Comparison of ENCODE assay signal across 8 mouse cellular contexts in the genomic region with DNA sequence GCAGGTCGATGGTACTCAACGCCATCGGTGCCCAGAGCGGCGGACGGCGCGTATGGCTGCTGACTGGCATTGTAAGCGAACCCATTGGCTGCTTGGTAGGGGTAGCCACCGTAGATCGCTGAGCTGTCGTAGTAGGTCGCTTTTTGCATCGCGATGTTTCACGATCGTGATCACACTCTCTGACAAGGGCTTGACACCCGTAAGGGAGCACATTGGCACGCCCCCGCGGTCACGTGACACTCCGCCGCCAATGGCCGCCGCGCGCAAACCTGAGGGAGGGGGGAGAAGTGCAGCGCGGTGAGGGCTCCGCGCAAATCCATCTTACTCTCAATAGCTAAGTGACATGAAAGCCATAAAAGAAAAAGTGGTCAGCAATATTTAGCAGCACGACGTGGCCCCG. TPM values are rescaled to one million over a fixed set of nuclear protein-coding genes. Genes with fewer than 3 reads are reported as not detected.
DNase-seq lines count a peak whose midpoint lies in the region; ATAC-seq and TF ChIP-seq lines count a peak whose summit lies in the region.

No protein-coding gene starts in this region.

- DNase-seq in left cerebral cortex, postnatal 4 days = peak; percentile 57
- no peak for DNase-seq in left cerebral cortex, adult 2 months (ENCODE audit: extremely low spot score in 1 of 2, low spot score in 2 of 2)
- peak; percentile 94 for DNase-seq in hindbrain, embryonic 10.5 days (ENCODE audit: low spot score)
- no peak for DNase-seq in cerebellum, adult 11-12 months
- DNase-seq in layer of hippocampus, adult 18-20 months (ENCODE audit: low spot score in 2 of 2) = no peak

- H3K4me2 ChIP-seq in limb, embryonic 13.5 days (replicated peaks) = peak overlapping the region; percentile 69
- H3K4me2 ChIP-seq in midbrain, embryonic 15.5 days = peak overlapping the region; percentile 29; the same call in 1 of the 2 replicates

- peak overlapping the region; percentile 54 for H3K9ac ChIP-seq in limb, embryonic 13.5 days
- no peak overlapping the region for H3K9ac ChIP-seq in midbrain, embryonic 15.5 days

- TF ChIP-seq CTCF in left cerebral cortex, adult 2 months (IDR thresholded peaks at IDR 0.05) = no peak
- no peak for TF ChIP-seq CTCF in embryonic fibroblast, embryonic 13.5 days (IDR thresholded peaks at IDR 0.05; ENCODE audit: borderline replicate concordance, insufficient read depth, low read length)

- peaks cover 100% of the 10 kb centered on the region for H3K27me3 ChIP-seq in hindbrain, embryonic 10.5 days (ENCODE audit: insufficient read depth, poor library complexity, severe bottlenecking)
- H3K27me3 ChIP-seq in limb, embryonic 13.5 days = peaks cover 64% of the 10 kb centered on the region
- H3K27me3 ChIP-seq in midbrain, embryonic 15.5 days (replicated peaks) = peaks cover 87% of the 10 kb centered on the region

- H3K9me3 ChIP-seq in hindbrain, embryonic 10.5 days = no peaks in the 10 kb centered on the region
- no peaks in the 10 kb centered on the region for H3K9me3 ChIP-seq in limb, embryonic 13.5 days
- no peaks in the 10 kb centered on the region for H3K9me3 ChIP-seq in midbrain, embryonic 15.5 days

- intact Hi-C loops in left cerebral cortex, postnatal 4 days (cut with DNase I) = no loop called here
- intact Hi-C loops in left cerebral cortex, adult 2 months (cut with DNase I) = no loop called here

- WGBS in hindbrain, embryonic 10.5 days = under 1% methylated on average over 35 of the region's 35 CpGs
- 1% methylated on average over 35 of the region's 35 CpGs for WGBS in limb, embryonic 13.5 days
- under 1% methylated on average over 34 of the region's 35 CpGs for WGBS in midbrain, embryonic 15.5 days

- peaks cover 8% of the 10 kb centered on the region for H3K4me1 ChIP-seq in embryonic fibroblast, embryonic 13.5 days (ENCODE audit: control insufficient read depth, insufficient read depth, low read length)
- peaks cover 44% of the 10 kb centered on the region for H3K4me1 ChIP-seq in hindbrain, embryonic 10.5 days (replicated peaks)
- peaks cover 77% of the 10 kb centered on the region for H3K4me1 ChIP-seq in limb, embryonic 13.5 days
- peaks cover 6% of the 10 kb centered on the region for H3K4me1 ChIP-seq in midbrain, embryonic 15.5 days

- H3K36me3 ChIP-seq in hindbrain, embryonic 10.5 days = no peaks in the 10 kb centered on the region
- H3K36me3 ChIP-seq in limb, embryonic 13.5 days = peaks cover 18% of the 10 kb centered on the region
- no peaks in the 10 kb centered on the region for H3K36me3 ChIP-seq in midbrain, embryonic 15.5 days (replicated peaks)

- TF ChIP-seq POLR2A in embryonic fibroblast, embryonic 13.5 days (IDR thresholded peaks at IDR 0.05; ENCODE audit: low read depth, low read length) = peak; percentile 55

- peak; percentile 64 for ATAC-seq in limb, embryonic 13.5 days (ENCODE audit: low FRiP score, low read depth)
- ATAC-seq in midbrain, embryonic 15.5 days (replicated peaks) = no peak

- H3K27ac ChIP-seq in left cerebral cortex, adult 2 months = no peak overlapping the region
- peak overlapping the region; percentile 90; the same call in 1 of the 2 replicates for H3K27ac ChIP-seq in embryonic fibroblast, embryonic 13.5 days (ENCODE audit: insufficient read depth, low read length)
- peak overlapping the region; percentile 95 for H3K27ac ChIP-seq in hindbrain, embryonic 10.5 days
- peak overlapping the region; percentile 61; the same call in 1 of the 2 replicates for H3K27ac ChIP-seq in limb, embryonic 13.5 days
- no peak overlapping the region for H3K27ac ChIP-seq in midbrain, embryonic 15.5 days

- H3K4me3 ChIP-seq in left cerebral cortex, adult 2 months = no peak overlapping the region
- H3K4me3 ChIP-seq in embryonic fibroblast, embryonic 13.5 days (ENCODE audit: insufficient read depth, low read length) = peak overlapping the region; percentile 20
- H3K4me3 ChIP-seq in hindbrain, embryonic 10.5 days = peak overlapping the region; percentile 81
- peak overlapping the region; percentile 41 for H3K4me3 ChIP-seq in limb, embryonic 13.5 days
- H3K4me3 ChIP-seq in midbrain, embryonic 15.5 days = no peak overlapping the region

RNA-seq across cellular contexts. Expression of a gene that starts 4.8 kb away (rescaled TPM):
- total RNA-seq in left cerebral cortex, postnatal 4 days (2021) = not detected
- total RNA-seq in left cerebral cortex, adult 2 months (2021) = not detected
- polyA plus RNA-seq in embryonic fibroblast, embryonic 13.5 days (2011; ENCODE audit: insufficient read length, low read depth, missing spikeins) = 0.23 TPM in 1 of 2 replicates, not detected in the other
- 0.90 and 3.6 TPM in 2 replicates for polyA plus RNA-seq in hindbrain, embryonic 10.5 days (2016; fragmentation: Nextera tagmentation; extraction: Ambion mirVana)
- 0.66 and 0.71 TPM in 2 replicates for polyA plus RNA-seq in limb, embryonic 13.5 days (2015; fragmentation: Nextera tagmentation; extraction: Ambion mirVana)
- not detected in 2 replicates for polyA plus RNA-seq in midbrain, embryonic 15.5 days (2015; fragmentation: Nextera tagmentation; extraction: Ambion mirVana)
- total RNA-seq in layer of hippocampus, adult 18-20 months (2021) = not detected

RNA-seq across cellular contexts. Expression of a gene that starts 7.9 kb away (rescaled TPM):
- not detected for total RNA-seq in left cerebral cortex, postnatal 4 days (2021)
- not detected for total RNA-seq in left cerebral cortex, adult 2 months (2021)
- polyA plus RNA-seq in embryonic fibroblast, embryonic 13.5 days (2011; ENCODE audit: insufficient read length, low read depth, missing spikeins) = 4.3 and 4.8 TPM in 2 replicates
- 31.4 and 56.9 TPM in 2 replicates for polyA plus RNA-seq in hindbrain, embryonic 10.5 days (2016; fragmentation: Nextera tagmentation; extraction: Ambion mirVana)
- 1.5 and 2.5 TPM in 2 replicates for polyA plus RNA-seq in limb, embryonic 13.5 days (2015; fragmentation: Nextera tagmentation; extraction: Ambion mirVana)
- 0.19 and 0.25 TPM in 2 replicates for polyA plus RNA-seq in midbrain, embryonic 15.5 days (2015; fragmentation: Nextera tagmentation; extraction: Ambion mirVana)
- not detected for total RNA-seq in layer of hippocampus, adult 18-20 months (2021)

RNA-seq across cellular contexts. Expression of a gene that starts 14.4 kb away (rescaled TPM):
- not detected for total RNA-seq in left cerebral cortex, postnatal 4 days (2021)
- total RNA-seq in left cerebral cortex, adult 2 months (2021) = not detected
- 2.4 and 3.0 TPM in 2 replicates for polyA plus RNA-seq in embryonic fibroblast, embryonic 13.5 days (2011; ENCODE audit: insufficient read length, low read depth, missing spikeins)
- polyA plus RNA-seq in hindbrain, embryonic 10.5 days (2016; fragmentation: Nextera tagmentation; extraction: Ambion mirVana) = 0.77 and 1.4 TPM in 2 replicates
- polyA plus RNA-seq in limb, embryonic 13.5 days (2015; fragmentation: Nextera tagmentation; extraction: Ambion mirVana) = 1.1 and 1.5 TPM in 2 replicates
- 0.14 TPM in 1 of 2 replicates, not detected in the other for polyA plus RNA-seq in midbrain, embryonic 15.5 days (2015; fragmentation: Nextera tagmentation; extraction: Ambion mirVana)
- not detected for total RNA-seq in layer of hippocampus, adult 18-20 months (2021)

RNA-seq across cellular contexts. Expression of a gene that starts 19.1 kb away (rescaled TPM):
- total RNA-seq in left cerebral cortex, postnatal 4 days (2021) = not detected
- total RNA-seq in left cerebral cortex, adult 2 months (2021) = not detected
- polyA plus RNA-seq in embryonic fibroblast, embryonic 13.5 days (2011; ENCODE audit: insufficient read length, low read depth, missing spikeins) = 3.0 and 4.2 TPM in 2 replicates
- polyA plus RNA-seq in hindbrain, embryonic 10.5 days (2016; fragmentation: Nextera tagmentation; extraction: Ambion mirVana) = 0.14 and 4.3 TPM in 2 replicates
- 0.52 and 0.96 TPM in 2 replicates for polyA plus RNA-seq in limb, embryonic 13.5 days (2015; fragmentation: Nextera tagmentation; extraction: Ambion mirVana)
- polyA plus RNA-seq in midbrain, embryonic 15.5 days (2015; fragmentation: Nextera tagmentation; extraction: Ambion mirVana) = not detected in 2 replicates
- total RNA-seq in layer of hippocampus, adult 18-20 months (2021) = not detected

RNA-seq across cellular contexts. Expression of a gene that starts 31.9 kb away (rescaled TPM):
- not detected for total RNA-seq in left cerebral cortex, postnatal 4 days (2021)
- not detected for total RNA-seq in left cerebral cortex, adult 2 months (2021)
- polyA plus RNA-seq in embryonic fibroblast, embryonic 13.5 days (2011; ENCODE audit: insufficient read length, low read depth, missing spikeins) = 11.9 and 18.6 TPM in 2 replicates
- polyA plus RNA-seq in hindbrain, embryonic 10.5 days (2016; fragmentation: Nextera tagmentation; extraction: Ambion mirVana) = 1.8 TPM in 1 of 2 replicates, not detected in the other
- 4.8 and 5.3 TPM in 2 replicates for polyA plus RNA-seq in limb, embryonic 13.5 days (2015; fragmentation: Nextera tagmentation; extraction: Ambion mirVana)
- polyA plus RNA-seq in midbrain, embryonic 15.5 days (2015; fragmentation: Nextera tagmentation; extraction: Ambion mirVana) = 0.64 TPM in 1 of 2 replicates, not detected in the other
- not detected for total RNA-seq in layer of hippocampus, adult 18-20 months (2021)

Comparison
In these comparisons a context has a peak if more than half of its experiments do, and no peak if none do; other contexts are left out.
1. DNase-seq: peak in left cerebral cortex, postnatal 4 days (single experiment) and hindbrain, embryonic 10.5 days (single experiment); none in left cerebral cortex, adult 2 months (0 of 2), cerebellum, adult 11-12 months (single experiment) and layer of hippocampus, adult 18-20 months (0 of 2).
2. H3K27ac ChIP-seq: peak in embryonic fibroblast, embryonic 13.5 days (single experiment), hindbrain, embryonic 10.5 days (single experiment) and limb, embryonic 13.5 days (single experiment); none in left cerebral cortex, adult 2 months (single experiment) and midbrain, embryonic 15.5 days (single experiment).
3. H3K4me3 ChIP-seq: peak in embryonic fibroblast, embryonic 13.5 days (single experiment), hindbrain, embryonic 10.5 days (single experiment) and limb, embryonic 13.5 days (single experiment); none in left cerebral cortex, adult 2 months (single experiment) and midbrain, embryonic 15.5 days (single experiment).